Mouse (Mus musculus) bone marrow macrophage, adult 2 months (primary cell): ENCODE measurements at regions not wholly inside any gene's neighbourhood (a gene's known extent, or its start where the extent isn't known, plus 50 kb on each side); places are given as distances from the start of the nearest gene placed in this dataset.

Source experiments
- CTCF ChIP-seq: IDR thresholded peaks from 2 replicates; pipeline ENCODE4 v1.5.1; 2012; ENCODE audit warnings: low read depth, mild to moderate bottlenecking, low read length, moderate library complexity
- POLR2A ChIP-seq: IDR thresholded peaks from 2 replicates; pipeline ENCODE4 v1.6.1; 2012; ENCODE audit warnings: mild to moderate bottlenecking, low read depth, low read length, borderline replicate concordance

- TF ChIP-seq CTCF, result no peak
- TF ChIP-seq POLR2A, result no peak
Measured at GRCm38 (mm10) chr15:61544074-61544473, 621.3 kb upstream of the A1bg start.
